Mouse (Mus musculus): ENCODE results near the gene Slc25a39. TPM values are rescaled to one million over a fixed set of nuclear protein-coding genes. Genes with fewer than 3 reads are reported as not detected.

Slc25a39 gene
- polyA plus RNA-seq, 1 experiment: 88.4 TPM

DNA sequence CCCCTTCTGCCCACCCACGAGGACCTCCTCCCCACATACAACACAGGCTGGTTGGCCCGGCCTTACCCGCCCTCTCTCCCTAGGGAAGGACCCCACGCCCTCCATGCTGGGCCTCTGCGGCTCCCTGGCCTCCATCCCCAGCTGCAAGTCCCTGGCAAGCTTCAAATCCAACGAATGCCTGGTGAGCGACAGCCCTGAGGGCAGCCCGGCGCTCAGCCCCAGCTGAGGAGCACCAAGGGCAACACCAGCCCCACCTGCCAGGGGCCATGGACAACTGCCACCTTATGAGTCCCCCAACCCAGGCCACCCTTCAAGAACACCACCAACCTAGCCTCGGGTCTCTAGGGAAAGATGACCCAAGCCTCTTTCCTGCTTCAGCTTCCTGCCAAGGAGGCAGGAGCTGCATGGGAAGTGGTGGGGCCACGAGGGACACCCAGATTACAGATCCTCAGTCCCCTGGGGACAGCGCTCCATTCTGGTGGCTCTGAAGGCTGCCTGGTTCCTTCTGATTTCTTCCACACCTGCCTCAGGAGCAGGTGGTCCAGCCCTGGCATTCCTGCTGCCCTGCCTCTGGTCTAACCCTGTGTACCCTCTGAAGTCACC is 5.7 kb downstream of the Slc25a39 start:
- Histone ChIP-seq H3K4me3 (ENCODE audit: insufficient read depth, low read length) (no peak overlapping the region), H3K27ac (ENCODE audit: insufficient read depth, low read length) (no peak overlapping the region), H3K4me1 (ENCODE audit: control insufficient read depth, insufficient read depth, low read length) (peaks cover 8% of the 10 kb centered on the region)
- TF ChIP-seq POLR2A (IDR thresholded peaks at IDR 0.05; ENCODE audit: extremely low read depth, insufficient read depth, low read length) (0 out of 2 replicates have a peak, but pooled peaks have one; percentile 26), CTCF (IDR thresholded peaks at IDR 0.05; ENCODE audit: extremely low read depth, insufficient read depth, low read length) (no peak)

DNA sequence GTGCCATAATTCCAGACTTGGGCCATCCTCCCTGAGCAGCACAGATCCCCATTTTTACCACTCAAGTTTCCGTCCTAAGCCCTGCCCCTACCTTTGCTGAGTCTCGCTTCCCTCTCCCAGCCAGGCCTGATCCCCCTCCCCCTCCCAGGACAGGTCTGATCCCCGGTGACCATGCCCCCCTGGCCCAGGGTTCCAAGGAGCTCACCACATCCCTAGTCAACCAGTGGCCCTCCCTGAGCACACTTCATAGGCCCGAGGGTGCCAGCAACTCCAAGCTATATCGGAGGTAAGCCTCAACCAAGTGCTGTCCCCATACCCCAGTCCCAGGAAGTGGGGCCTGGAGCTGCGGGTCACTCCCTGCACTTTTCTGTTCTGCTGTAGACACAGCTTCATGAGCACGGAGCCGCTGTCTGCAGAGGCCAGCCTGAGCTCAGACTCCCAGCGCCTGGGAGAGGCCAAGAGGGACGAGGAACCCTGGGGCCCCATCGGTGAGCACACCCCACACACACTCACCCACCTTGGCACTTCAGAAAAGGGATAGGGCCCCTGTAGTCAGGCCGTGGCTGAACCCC is 7.1 kb downstream of the Slc25a39 start:
- H3K4me3 ChIP-seq (ENCODE audit: insufficient read depth, low read length): no peak overlapping the region
- peaks cover 8% of the 10 kb centered on the region for H3K4me1 ChIP-seq (ENCODE audit: control insufficient read depth, insufficient read depth, low read length)
- TF ChIP-seq CTCF (IDR thresholded peaks at IDR 0.05; ENCODE audit: extremely low read depth, insufficient read depth, low read length): no peak
- TF ChIP-seq POLR2A (IDR thresholded peaks at IDR 0.05; ENCODE audit: extremely low read depth, insufficient read depth, low read length): 0 out of 2 replicates have a peak, but pooled peaks have one; percentile 12
- no peak overlapping the region for H3K27ac ChIP-seq (ENCODE audit: insufficient read depth, low read length)

- no peak overlapping the region for H3K27ac ChIP-seq (ENCODE audit: insufficient read depth, low read length)
- no peak for TF ChIP-seq POLR2A (IDR thresholded peaks at IDR 0.05; ENCODE audit: extremely low read depth, insufficient read depth, low read length)
- no peak for TF ChIP-seq CTCF (IDR thresholded peaks at IDR 0.05; ENCODE audit: extremely low read depth, insufficient read depth, low read length)
- H3K4me1 ChIP-seq (ENCODE audit: control insufficient read depth, insufficient read depth, low read length): peaks cover 6% of the 10 kb centered on the region
- H3K4me3 ChIP-seq (ENCODE audit: insufficient read depth, low read length): no peak overlapping the region
Measured at GRCm38 (mm10) chr11:102399610-102400072, 8.1 kb downstream of the Slc25a39 start.

GRCm38 (mm10) chr11:102399107-102399506 is 8.6 kb downstream of the Slc25a39 start:
- H3K4me3 ChIP-seq (ENCODE audit: insufficient read depth, low read length): no peak overlapping the region
- H3K4me1 ChIP-seq (ENCODE audit: control insufficient read depth, insufficient read depth, low read length): peaks cover 6% of the 10 kb centered on the region
- no peak overlapping the region for H3K27ac ChIP-seq (ENCODE audit: insufficient read depth, low read length)
- TF ChIP-seq POLR2A (IDR thresholded peaks at IDR 0.05; ENCODE audit: extremely low read depth, insufficient read depth, low read length) (no peak), CTCF (IDR thresholded peaks at IDR 0.05; ENCODE audit: extremely low read depth, insufficient read depth, low read length) (no peak)

- H3K4me3 ChIP-seq (ENCODE audit: insufficient read depth, low read length): no peak overlapping the region
- no peak overlapping the region for H3K27ac ChIP-seq (ENCODE audit: insufficient read depth, low read length)
- TF ChIP-seq POLR2A (IDR thresholded peaks at IDR 0.05; ENCODE audit: extremely low read depth, insufficient read depth, low read length) (0 out of 2 replicates have a peak, but pooled peaks have one; percentile 36), CTCF (IDR thresholded peaks at IDR 0.05; ENCODE audit: extremely low read depth, insufficient read depth, low read length) (no peak)
- peaks cover 6% of the 10 kb centered on the region for H3K4me1 ChIP-seq (ENCODE audit: control insufficient read depth, insufficient read depth, low read length)
Measured at GRCm38 (mm10) chr11:102398007-102398825, 9.5 kb downstream of the Slc25a39 start.

DNA sequence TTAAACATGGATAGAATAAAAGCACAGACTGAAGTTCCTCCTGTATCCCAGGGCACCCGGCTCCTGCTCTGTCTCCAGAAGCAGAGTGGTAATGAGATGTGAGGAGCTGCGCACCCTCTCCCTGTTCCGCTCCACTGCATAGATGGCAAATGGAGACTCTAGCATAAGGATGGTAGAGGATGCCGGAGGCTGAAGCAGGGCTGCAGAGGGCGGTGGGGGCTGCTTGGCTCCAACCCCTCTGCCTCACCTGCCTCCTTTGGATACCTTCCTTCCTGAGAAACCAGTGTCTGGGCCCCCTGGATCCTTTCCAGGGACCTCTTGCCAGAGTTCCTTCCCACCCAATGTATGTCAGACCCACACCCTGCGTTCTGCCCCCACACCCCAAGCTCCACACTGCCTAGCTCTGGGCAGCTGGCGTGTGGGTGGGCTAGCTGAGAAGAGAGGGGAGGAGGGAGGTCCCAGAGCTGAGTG is 11.0 kb downstream of the Slc25a39 start:
- Histone ChIP-seq H3K4me1 (ENCODE audit: control insufficient read depth, insufficient read depth, low read length) (peaks cover 6% of the 10 kb centered on the region), H3K27ac (ENCODE audit: insufficient read depth, low read length) (peak overlapping the region; percentile 6), H3K4me3 (ENCODE audit: insufficient read depth, low read length) (peak overlapping the region; percentile 94)
- TF ChIP-seq POLR2A (IDR thresholded peaks at IDR 0.05; ENCODE audit: extremely low read depth, insufficient read depth, low read length) (peak; percentile 32; the same call in 1 of the 2 replicates), CTCF (IDR thresholded peaks at IDR 0.05; ENCODE audit: extremely low read depth, insufficient read depth, low read length) (no peak)

- TF ChIP-seq POLR2A (IDR thresholded peaks at IDR 0.05; ENCODE audit: extremely low read depth, insufficient read depth, low read length) (no peak), CTCF (IDR thresholded peaks at IDR 0.05; ENCODE audit: extremely low read depth, insufficient read depth, low read length) (no peak)
- peak overlapping the region; percentile 6; the same call in 1 of the 2 replicates for H3K27ac ChIP-seq (ENCODE audit: insufficient read depth, low read length)
- peak overlapping the region; percentile 94 for H3K4me3 ChIP-seq (ENCODE audit: insufficient read depth, low read length)
- peaks cover 6% of the 10 kb centered on the region for H3K4me1 ChIP-seq (ENCODE audit: control insufficient read depth, insufficient read depth, low read length)
Measured at GRCm38 (mm10) chr11:102396263-102396662, 11.5 kb downstream of the Slc25a39 start.

DNA sequence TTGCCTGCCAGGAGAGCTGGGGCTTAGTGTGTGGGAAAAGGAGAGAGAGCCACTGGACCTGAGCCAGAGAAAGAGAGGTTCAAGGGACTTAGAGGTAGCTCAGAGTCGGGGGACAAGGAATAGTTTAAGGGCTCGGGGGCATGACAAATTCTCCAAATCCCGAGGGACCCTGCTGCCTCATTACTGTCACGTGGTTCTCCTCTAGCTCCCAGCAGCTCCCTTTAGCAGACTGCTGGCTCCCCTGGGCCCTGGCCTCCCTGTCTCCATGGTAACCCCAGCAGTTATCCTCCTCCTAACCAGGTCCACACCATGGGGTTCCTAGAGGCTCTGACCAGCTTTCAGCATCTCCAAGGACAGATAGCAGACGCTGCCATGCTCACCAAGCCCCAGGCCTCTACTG is 12.5 kb downstream of the Slc25a39 start:
- Histone ChIP-seq H3K4me3 (ENCODE audit: insufficient read depth, low read length) (peak overlapping the region; percentile 94), H3K4me1 (ENCODE audit: control insufficient read depth, insufficient read depth, low read length) (peaks cover 5% of the 10 kb centered on the region), H3K27ac (ENCODE audit: insufficient read depth, low read length) (no peak overlapping the region)
- TF ChIP-seq CTCF (IDR thresholded peaks at IDR 0.05; ENCODE audit: extremely low read depth, insufficient read depth, low read length) (no peak), POLR2A (IDR thresholded peaks at IDR 0.05; ENCODE audit: extremely low read depth, insufficient read depth, low read length) (no peak)

- H3K4me3 ChIP-seq (ENCODE audit: insufficient read depth, low read length): peak overlapping the region; percentile 94
- H3K27ac ChIP-seq (ENCODE audit: insufficient read depth, low read length): no peak overlapping the region
- TF ChIP-seq CTCF (IDR thresholded peaks at IDR 0.05; ENCODE audit: extremely low read depth, insufficient read depth, low read length) (no peak), POLR2A (IDR thresholded peaks at IDR 0.05; ENCODE audit: extremely low read depth, insufficient read depth, low read length) (no peak)
- H3K4me1 ChIP-seq (ENCODE audit: control insufficient read depth, insufficient read depth, low read length): peaks cover 5% of the 10 kb centered on the region
Measured at GRCm38 (mm10) chr11:102394421-102395124, 13.2 kb downstream of the Slc25a39 start.
